Mouse (Mus musculus) T-helper 1 cell (primary cell): ENCODE measurements at regions not wholly inside any gene's neighbourhood (a gene's known extent, or its start where the extent isn't known, plus 50 kb on each side); places are given as distances from the start of the nearest gene placed in this dataset.

Experiments used
- in situ Hi-C: fragments of 300-600 bp; cut with MboI, MseI; formaldehyde crosslinking; loops from one replicate; pipeline ENCODE4 v1.15.1; 2025; ENCODE audit warnings: high pct_unique_total_duplicates

- in situ Hi-C loops: no loop called here
Observed at GRCm38 (mm10) chrX:158544021-158544420, 500.9 kb upstream of the Cnksr2 start.

GRCm38 (mm10) chrX:158577856-158578255, 534.8 kb upstream of the Cnksr2 start:
- in situ Hi-C loops: no loop called here

- in situ Hi-C loops: loop anchor here (10.0 kb wide), 1 partner anchor 302 kb away; no protein-coding TSS in a partner anchor
Observed at GRCm38 (mm10) chrX:158613136-158613535, 570.0 kb upstream of the Cnksr2 start.

GRCm38 (mm10) chrX:158613607-158614006, 570.5 kb upstream of the Cnksr2 start:
- in situ Hi-C loops: loop anchor here (10.0 kb wide), 1 partner anchor 301 kb away; no protein-coding TSS in a partner anchor

GRCm38 (mm10) chrX:158614029-158614428, 570.9 kb upstream of the Cnksr2 start:
- in situ Hi-C loops: loop anchor here (10.0 kb wide), 1 partner anchor 301 kb away; no protein-coding TSS in a partner anchor

- in situ Hi-C loops: loop anchor here (10.0 kb wide), 1 partner anchor 300 kb away; no protein-coding TSS in a partner anchor
Observed at GRCm38 (mm10) chrX:158614452-158614851, 571.4 kb upstream of the Cnksr2 start.

- in situ Hi-C loops: loop anchor here (10.0 kb wide), 1 partner anchor 300 kb away; no protein-coding TSS in a partner anchor
Observed at GRCm38 (mm10) chrX:158615096-158615495, 572.0 kb upstream of the Cnksr2 start.

- in situ Hi-C loops: loop anchor here (5.0 kb wide), 1 partner anchor 885 kb away; no protein-coding TSS in a partner anchor
Observed at GRCm38 (mm10) chrX:158627390-158627789, 582.7 kb upstream of the Rps6ka3 start.

GRCm38 (mm10) chrX:158632406-158632805, 577.7 kb upstream of the Rps6ka3 start:
- in situ Hi-C loops: no loop called here

- in situ Hi-C loops: no loop called here
Observed at GRCm38 (mm10) chrX:158652226-158652625, 557.9 kb upstream of the Rps6ka3 start.

GRCm38 (mm10) chrX:158656188-158656587, 553.9 kb upstream of the Rps6ka3 start:
- in situ Hi-C loops: no loop called here

GRCm38 (mm10) chrX:158694191-158694590, 515.9 kb upstream of the Rps6ka3 start:
- in situ Hi-C loops: no loop called here

- in situ Hi-C loops: no loop called here
Observed at GRCm38 (mm10) chrX:158703411-158703810, 506.7 kb upstream of the Rps6ka3 start.

GRCm38 (mm10) chrX:158709811-158710210, 500.3 kb upstream of the Rps6ka3 start:
- in situ Hi-C loops: no loop called here

- in situ Hi-C loops: no loop called here
Observed at GRCm38 (mm10) chrX:158744738-158745137, 465.4 kb upstream of the Rps6ka3 start.

- in situ Hi-C loops: no loop called here
Observed at GRCm38 (mm10) chrX:158745766-158746541, 464.2 kb upstream of the Rps6ka3 start.
